Comparison of ENCODE assay signal across 21 mouse cellular contexts in the genomic region with DNA sequence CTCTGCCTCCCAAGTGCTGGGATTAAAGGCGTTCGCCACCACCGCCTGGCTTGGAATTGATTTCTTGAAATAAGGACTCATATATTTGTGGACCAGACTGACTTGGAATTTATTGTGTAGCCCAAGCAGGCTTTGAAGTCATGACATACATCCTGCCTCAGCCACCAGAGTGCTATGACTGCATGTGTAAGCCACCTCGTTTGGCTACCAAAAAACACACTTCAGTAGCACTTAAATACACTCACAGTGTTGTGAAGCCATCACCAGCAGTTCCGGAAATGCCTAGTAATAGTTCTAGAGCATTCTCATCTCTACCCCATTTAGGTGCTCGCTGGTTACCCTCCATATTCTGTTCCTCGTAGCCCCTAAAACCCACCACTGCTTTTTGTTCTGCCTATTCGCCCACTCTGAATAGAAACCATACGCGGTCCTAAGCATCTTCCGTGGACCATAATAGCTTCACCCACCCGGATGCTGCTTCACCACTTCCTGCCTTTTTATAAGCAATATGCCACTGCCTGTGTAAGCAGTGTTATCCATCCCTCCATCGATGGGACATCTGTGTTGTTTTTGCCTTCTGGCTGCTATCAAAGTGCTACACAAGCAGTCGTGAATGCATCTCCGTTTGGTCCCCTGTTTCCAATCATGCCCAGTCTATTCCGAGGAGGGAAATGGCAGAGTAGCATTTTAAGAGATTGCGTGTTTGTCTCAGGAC.
DNase-seq lines count a peak whose midpoint lies in the region; ATAC-seq and TF ChIP-seq lines count a peak whose summit lies in the region.
"Had no signal": no experiment of that assay in that cellular context is flagged by ENCODE, and none has a peak within 500 bp of the region (broad histone marks: within the 10 kb centered on the region; RNA-seq: fewer than 3 reads in every experiment).

No protein-coding gene starts in this region.

- H3K27me3 ChIP-seq in spleen, adult 2 months (ENCODE audit: control insufficient read depth, insufficient read depth, low read length), result no peaks in the 10 kb centered on the region
- no peaks in the 10 kb centered on the region for H3K27me3 ChIP-seq in forebrain, embryonic 16.5 days (replicated peaks; ENCODE audit: control insufficient read depth, insufficient read depth, low read length)
- H3K27me3 ChIP-seq: limb, embryonic 13.5 days; liver, embryonic 13.5 days had no signal

- no peaks in the 10 kb centered on the region for H3K4me1 ChIP-seq in spleen, adult 2 months (ENCODE audit: control insufficient read depth, insufficient read depth, insufficient read length)
- peaks cover 23% of the 10 kb centered on the region for H3K4me1 ChIP-seq in forebrain, embryonic 16.5 days (replicated peaks; ENCODE audit: control insufficient read depth, insufficient read depth, low read length)
- H3K4me1 ChIP-seq: liver, embryonic 13.5 days had no signal

- no peak for TF ChIP-seq POLR2A in spleen, adult 2 months (IDR thresholded peaks at IDR 0.05; ENCODE audit: low read depth, low read length)

- ATAC-seq in forebrain, embryonic 16.5 days, result no peak
- ATAC-seq: midbrain, embryonic 16.5 days had no signal

- DNase-seq in spleen, adult 2 months (ENCODE audit: low read depth in 1 of 2, low spot score in 2 of 2), result peak in 1 of 2 experiments; percentile 15
- no peak for DNase-seq in spleen, adult 12 weeks (ENCODE audit: low spot score)
- peak; percentile 59 for DNase-seq in T-cell, adult 2 months (ENCODE audit: low spot score)
- no peak for DNase-seq in kidney, postnatal 36 days
- DNase-seq in frontal cortex, postnatal 36 days (ENCODE audit: low spot score in 2 of 2), result no peak
- DNase-seq in urinary bladder, adult 18-20 months (ENCODE audit: low spot score in 2 of 2), result no peak
- DNase-seq: cerebellum, adult 11-12 months; cerebellum, postnatal 14 days; embryo, embryonic 11 days; gastrocnemius, postnatal 36 days; kidney, adult 11 months; liver, embryonic 13.5 days; lung, embryonic 14.5 days; lung, postnatal 36 days; thymus, postnatal 25 days had no signal

- WGBS in spleen, adult 2 months, result 76% methylated on average over 17 of the region's 17 CpGs
- WGBS in forebrain, embryonic 16.5 days, result 72% methylated on average over 17 of the region's 17 CpGs

- H3K36me3 ChIP-seq in spleen, adult 2 months (ENCODE audit: control insufficient read depth, insufficient read depth, low read length), result no peaks in the 10 kb centered on the region
- H3K36me3 ChIP-seq in forebrain, embryonic 16.5 days (ENCODE audit: control insufficient read depth, insufficient read depth), result no peaks in the 10 kb centered on the region
- H3K36me3 ChIP-seq: G1E; limb, embryonic 13.5 days; liver, embryonic 13.5 days had no signal

- H3K4me3 ChIP-seq in spleen, adult 2 months (ENCODE audit: extremely low read depth, insufficient read depth, insufficient read length), result no peak overlapping the region
- H3K4me3 ChIP-seq in forebrain, embryonic 16.5 days (replicated peaks; ENCODE audit: low read length), result no peak overlapping the region
- H3K4me3 ChIP-seq: limb, embryonic 13.5 days; liver, embryonic 13.5 days had no signal

- TF ChIP-seq CTCF in spleen, adult 2 months (IDR thresholded peaks at IDR 0.05; ENCODE audit: extremely low read depth, insufficient read depth, insufficient read length, insufficient replicate concordance), result no peak

- peak overlapping the region; percentile 52 for H3K27ac ChIP-seq in spleen, adult 2 months (ENCODE audit: insufficient read depth, low read length)
- H3K27ac ChIP-seq in forebrain, embryonic 16.5 days (ENCODE audit: low read length), result peak overlapping the region; percentile 38; the same call in 1 of the 2 replicates
- H3K27ac ChIP-seq: kidney, postnatal 0 days; limb, embryonic 13.5 days; liver, embryonic 13.5 days; stomach, postnatal 0 days had no signal

- H3K9ac ChIP-seq in forebrain, embryonic 16.5 days (replicated peaks; ENCODE audit: low read depth, low read length), result no peak overlapping the region
- H3K9ac ChIP-seq: limb, embryonic 13.5 days; liver, embryonic 13.5 days; lung, embryonic 14.5 days had no signal

- H3K4me2 ChIP-seq in forebrain, embryonic 16.5 days (ENCODE audit: low read length), result no peak overlapping the region
- H3K4me2 ChIP-seq: limb, embryonic 13.5 days; liver, embryonic 13.5 days; lung, embryonic 14.5 days had no signal

- no peaks in the 10 kb centered on the region for H3K9me3 ChIP-seq in forebrain, embryonic 16.5 days (ENCODE audit: control insufficient read depth, low read length)
- H3K9me3 ChIP-seq: limb, embryonic 13.5 days; liver, embryonic 13.5 days had no signal
